Mouse (Mus musculus) lung, embryonic 14.5 days (tissue): Measurements from ENCODE around the gene Sema6b. TPM values are rescaled to one million over a fixed set of nuclear protein-coding genes. Genes with fewer than 3 reads are reported as not detected.
"Not testable (repeated sequence)": the region's sequence is repeated elsewhere in the genome, so short reads cannot be mapped to it uniquely, and the experiment has no call there.

Experiments
- ATAC-seq: fragments of 200-750 bp; cut with Nextera tagmentation; 2 replicates; pipeline ENCODE4 v1.8.0; 2017; ENCODE audit warnings: mild to moderate bottlenecking, moderate TSS enrichment, moderate library complexity; ENCODE audit not compliant: insufficient read depth
- DNase-seq: peaks from one replicate; pipeline ENCODE4 v3.0.0-alpha.2; 2015
- H3K27ac ChIP-seq: fragments of 300-500 bp; sonication (generic); 2 replicates; pipeline ENCODE4 v1.5.1; 2014; ENCODE audit warnings: low read depth, mild to moderate bottlenecking, moderate library complexity
- H3K27me3 ChIP-seq: fragments of 300-500 bp; sonication (generic); 2 replicates; pipeline ENCODE4 v1.6.1; 2014; ENCODE audit warnings: low read length, control low read depth; ENCODE audit not compliant: insufficient read depth
- H3K36me3 ChIP-seq: fragments of 300-500 bp; sonication (generic); 2 replicates; pipeline ENCODE4 v1.6.1; 2014; ENCODE audit warnings: control low read depth; ENCODE audit not compliant: insufficient read depth
- H3K4me1 ChIP-seq: fragments of 300-500 bp; sonication (generic); 2 replicates; pipeline ENCODE4 v1.6.1; 2014; ENCODE audit warnings: antibody characterized with exemption, control low read depth; ENCODE audit not compliant: insufficient read depth
- H3K4me2 ChIP-seq: fragments of 300-500 bp; sonication (generic); 2 replicates; pipeline ENCODE4 v1.6.1; 2014; ENCODE audit warnings: mild to moderate bottlenecking
- H3K4me3 ChIP-seq: fragments of 300-500 bp; sonication (generic); 2 replicates; pipeline ENCODE4 v1.5.1; 2014; ENCODE audit warnings: low read depth, low read length
- H3K9ac ChIP-seq: fragments of 300-500 bp; sonication (generic); 2 replicates; pipeline ENCODE4 v1.6.1; 2014
- H3K9me3 ChIP-seq: fragments of 300-500 bp; sonication (generic); 2 replicates; pipeline ENCODE4 v1.6.1; 2016; ENCODE audit warnings: low read depth, low read length, control low read depth
- CTCF ChIP-seq: IDR thresholded peaks from 2 replicates; pipeline ENCODE4 v1.5.1; 2016; ENCODE audit warnings: antibody characterized with exemption, low read depth
- WGBS: fragments of 180-500 bp; shearing (Covaris S2); extraction: QIAGEN DNeasy Blood & Tissue Kit; methylation state at CpG from one replicate; pipeline ENCODE4 v1.1.7; 2014; 5-methylcytosine and 5-hydroxymethylcytosine counted together
- polyA plus RNA-seq: library from polyadenylated mRNA; unstranded; fragments of >200 nt; fragmentation: Nextera tagmentation; extraction: Ambion mirVana; gene quantifications from 2 replicates; pipeline ENCODE4 v1.2.1, GENCODE M21; 2014

Gene Sema6b
- polyA plus RNA-seq, 1 experiment from 2014 or later, result 1.8 TPM

DNA sequence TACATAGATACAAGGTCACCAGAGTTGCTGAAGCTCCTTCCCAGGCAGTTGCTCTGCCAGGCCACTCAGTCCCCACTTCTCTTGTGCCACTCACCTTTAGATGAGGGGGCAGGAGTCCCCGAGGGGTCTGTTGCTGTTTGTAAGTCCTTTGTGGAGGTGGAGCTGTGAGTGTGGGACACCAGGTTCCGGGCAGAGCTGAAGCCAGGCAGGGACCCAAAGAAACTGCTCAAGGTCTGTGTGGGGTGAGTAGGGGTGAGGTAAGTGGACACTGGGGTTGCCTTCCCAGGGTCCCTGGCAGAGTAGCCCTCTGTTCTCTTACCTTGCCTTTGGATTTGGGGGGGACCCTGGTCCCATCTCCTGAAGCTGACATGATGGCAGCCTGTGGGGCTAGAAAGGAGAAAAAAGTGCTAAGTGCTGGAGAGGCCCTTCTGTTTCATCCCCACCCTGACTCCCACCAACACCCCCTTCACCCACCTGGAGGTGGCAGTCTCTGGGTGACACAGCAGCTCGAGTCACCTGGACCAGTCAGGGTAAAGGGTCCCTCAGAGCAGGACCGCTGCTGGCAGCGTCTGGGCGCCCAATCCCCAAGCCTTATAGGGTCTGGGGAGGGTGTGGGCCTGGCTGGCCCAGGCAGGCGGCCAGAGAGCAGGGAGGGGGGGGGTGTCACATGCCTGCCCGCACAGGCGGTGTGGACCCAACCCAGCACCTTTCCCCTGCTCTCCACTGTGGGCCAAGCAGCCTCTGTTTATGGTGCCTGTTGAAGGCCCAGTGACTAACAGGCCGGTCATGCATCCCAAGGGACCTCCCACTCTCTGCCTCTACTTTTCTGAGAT is 30.7 kb downstream of the Sema6b start, which contains the start of gene Plin4:
Gene Plin4 (minus strand): TSS at position 585 of the 833 bp plus-strand sequence.
- DNase-seq, result no peak
- Histone ChIP-seq H3K4me1 (no peaks in the 10 kb centered on the region), H3K27ac (no peak within 1 kb of the TSS), H3K27me3 (no peaks in the 10 kb centered on the region), H3K9me3 (no peaks in the 10 kb centered on the region), H3K4me2 (no peak within 1 kb of the TSS), H3K4me3 (no peak within 1 kb of the TSS), H3K36me3 (no peaks in the 10 kb centered on the region), H3K9ac (no peak within 1 kb of the TSS)
- ATAC-seq, result no peak
- no peak for TF ChIP-seq CTCF
- WGBS, result 51% methylated on average over 10 of the region's 10 CpGs

DNA sequence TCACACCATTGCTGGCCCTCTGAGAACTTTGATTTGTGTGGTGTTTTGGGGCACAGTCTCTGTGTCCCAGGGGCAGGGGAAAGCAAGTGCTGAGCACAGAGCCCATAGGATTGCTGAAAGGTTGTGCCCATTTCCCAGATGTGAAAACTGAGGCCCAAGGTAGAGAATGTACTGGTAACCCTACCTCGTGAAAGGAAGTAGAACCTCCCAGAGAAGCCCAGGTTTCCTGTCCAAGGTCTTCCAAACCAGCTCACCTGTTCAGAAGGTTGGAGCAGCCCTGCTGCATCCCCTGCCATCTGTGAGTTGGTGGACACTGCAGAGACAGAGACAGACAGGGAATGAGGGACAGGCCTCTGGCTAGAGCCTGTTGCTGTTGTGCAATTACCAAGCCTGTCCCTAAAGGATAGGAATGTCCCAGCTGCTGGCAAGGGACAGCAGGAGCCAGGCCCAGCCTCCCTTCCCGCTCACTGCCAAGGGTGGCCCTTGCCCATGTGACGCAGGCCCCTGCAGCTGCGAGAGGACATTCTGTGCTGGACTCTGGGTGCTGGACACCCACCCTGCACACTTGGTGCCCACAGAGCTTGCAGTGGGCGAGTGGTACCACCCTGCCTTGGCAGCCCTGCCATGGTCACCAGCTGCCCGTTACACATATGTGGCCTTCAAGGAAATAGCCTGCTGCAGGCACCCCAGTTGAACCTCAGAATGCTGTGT is 31.7 kb downstream of the Sema6b start:
- WGBS, result 77% methylated on average over 6 of the region's 6 CpGs
- TF ChIP-seq CTCF, result no peak
- no peak for DNase-seq

DNA sequence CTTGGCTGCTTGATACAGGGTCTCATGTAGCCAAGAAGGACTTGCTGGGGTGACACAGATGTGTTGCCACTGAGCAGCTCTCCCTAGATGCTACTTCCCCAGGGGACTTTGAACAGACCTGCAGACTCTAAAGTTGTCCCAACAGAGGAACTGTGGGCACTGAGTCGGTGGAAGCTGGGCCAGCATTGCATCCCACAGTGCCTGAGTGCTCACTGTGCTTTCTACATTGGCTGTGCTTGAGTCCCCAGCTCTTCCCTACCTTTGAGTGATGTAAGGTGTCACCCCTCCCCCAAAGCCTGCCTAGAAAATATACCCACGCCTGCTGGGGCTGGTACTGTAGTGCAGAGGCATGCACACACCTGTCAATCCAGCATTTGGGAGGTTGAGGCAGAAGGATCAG is 32.4 kb downstream of the Sema6b start:
- 69% methylated on average over 2 of the region's 2 CpGs for WGBS
- H3K27me3 ChIP-seq, result no peaks in the 10 kb centered on the region
- no peaks in the 10 kb centered on the region for H3K9me3 ChIP-seq
- H3K36me3 ChIP-seq, result peaks cover 12% of the 10 kb centered on the region; the same call in 1 of the 2 replicates
- H3K9ac ChIP-seq, result no peak overlapping the region
- no peak overlapping the region for H3K27ac ChIP-seq
- no peak overlapping the region for H3K4me2 ChIP-seq
- ATAC-seq (no peak), DNase-seq (no peak)
- H3K4me3 ChIP-seq, result no peak overlapping the region
- H3K4me1 ChIP-seq, result no peaks in the 10 kb centered on the region
- TF ChIP-seq CTCF, result no peak

More for the DNA sequence above, 31.7 kb downstream of the Sema6b start:
- no peak overlapping the region for H3K27ac ChIP-seq
- H3K9ac ChIP-seq, result no peak overlapping the region
- ATAC-seq, result no peak
- H3K27me3 ChIP-seq, result no peaks in the 10 kb centered on the region
- H3K4me2 ChIP-seq, result no peak overlapping the region
- H3K4me3 ChIP-seq, result no peak overlapping the region
- no peaks in the 10 kb centered on the region for H3K4me1 ChIP-seq
- H3K9me3 ChIP-seq, result no peaks in the 10 kb centered on the region
- H3K36me3 ChIP-seq, result peaks cover 5% of the 10 kb centered on the region; the same call in 1 of the 2 replicates

DNA sequence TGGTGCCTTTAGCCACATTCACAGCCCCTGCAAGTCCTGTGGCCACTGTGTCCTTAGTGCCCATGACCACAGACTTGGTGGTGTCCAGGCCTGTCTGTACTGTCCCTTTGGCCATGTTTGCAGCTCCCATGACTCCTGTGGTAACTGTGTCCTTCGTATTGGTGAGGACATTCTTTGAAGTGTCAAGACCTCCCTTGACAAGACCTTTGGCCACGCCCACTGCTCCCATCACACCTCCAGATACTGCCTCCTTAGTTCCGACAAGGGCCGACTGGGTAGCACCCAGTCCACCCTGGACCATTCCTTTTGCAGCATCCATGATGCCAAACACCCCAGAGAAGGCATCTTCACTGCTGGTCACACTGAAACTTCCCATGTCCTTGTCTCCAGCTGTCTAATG is 33.2 kb downstream of the Sema6b start:
- TF ChIP-seq CTCF, result no peak
- no peaks in the 10 kb centered on the region for H3K27me3 ChIP-seq
- no peaks in the 10 kb centered on the region for H3K9me3 ChIP-seq
- no peak for DNase-seq
- WGBS, result 71% methylated on average over 4 of the region's 4 CpGs
- H3K4me3 ChIP-seq, result no peak overlapping the region
- H3K9ac ChIP-seq, result no peak overlapping the region
- peaks cover 19% of the 10 kb centered on the region for H3K36me3 ChIP-seq
- no peak for ATAC-seq
- H3K27ac ChIP-seq, result no peak overlapping the region
- no peaks in the 10 kb centered on the region for H3K4me1 ChIP-seq
- H3K4me2 ChIP-seq, result no peak overlapping the region

DNA sequence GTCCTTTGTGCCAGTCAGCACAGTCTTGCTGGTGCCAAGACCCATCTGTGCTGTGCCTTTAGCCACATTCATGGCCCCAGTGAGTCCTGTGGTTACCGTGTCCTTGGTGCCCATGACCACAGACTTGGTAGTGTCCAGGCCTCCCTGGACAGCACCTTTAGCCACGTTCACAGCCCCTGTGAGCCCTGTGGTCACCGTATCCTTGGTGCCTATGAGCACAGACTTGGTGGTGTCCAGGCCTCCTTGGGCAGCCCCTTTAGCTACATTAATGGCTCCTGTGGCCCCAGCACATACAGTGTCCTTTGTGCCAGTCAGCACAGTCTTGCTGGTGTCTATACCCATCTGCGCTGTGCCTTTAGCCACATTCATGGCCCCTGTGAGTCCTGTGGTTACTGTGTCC is 33.7 kb downstream of the Sema6b start:
- not testable (repeated sequence) for H3K4me1 ChIP-seq, H3K27me3 ChIP-seq, H3K9ac ChIP-seq, H3K4me2 ChIP-seq, DNase-seq, H3K9me3 ChIP-seq, H3K27ac ChIP-seq, ATAC-seq, H3K4me3 ChIP-seq
- H3K36me3 ChIP-seq, result peaks cover 24% of the 10 kb centered on the region
- WGBS, result 90% methylated on average over 4 of the region's 4 CpGs

DNA sequence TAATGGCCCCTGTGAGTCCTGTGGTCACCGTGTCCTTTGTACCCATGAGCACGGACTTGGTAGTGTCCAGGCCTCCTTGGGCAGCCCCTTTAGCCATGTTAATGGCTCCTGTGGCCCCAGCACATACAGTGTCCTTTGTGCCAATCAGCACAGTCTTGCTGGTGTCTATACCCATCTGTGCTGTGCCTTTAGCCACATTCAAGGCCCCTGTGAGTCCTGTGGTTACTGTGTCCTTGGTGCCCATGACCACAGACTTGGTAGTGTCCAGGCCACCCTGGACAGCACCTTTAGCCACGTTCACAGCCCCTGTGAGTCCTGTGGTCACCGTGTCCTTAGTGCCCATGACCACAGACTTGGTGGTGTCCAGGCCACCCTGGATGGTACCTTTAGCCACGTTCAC is 35.3 kb downstream of the Sema6b start:
- H3K27ac ChIP-seq, H3K4me3 ChIP-seq, ATAC-seq, DNase-seq, H3K27me3 ChIP-seq, H3K4me1 ChIP-seq, H3K4me2 ChIP-seq, H3K9ac ChIP-seq, H3K9me3 ChIP-seq: not testable (repeated sequence)
- H3K36me3 ChIP-seq, result peaks cover 40% of the 10 kb centered on the region
- WGBS, result 88% methylated on average over 2 of the region's 5 CpGs
